Mouse (Mus musculus) heart, adult 2 months (tissue): Measurements from ENCODE around the gene Hist1h4c. TPM values are rescaled to one million over a fixed set of nuclear protein-coding genes. Genes with fewer than 3 reads are reported as not detected.
A peak's percentile ranks its signal among the peaks of the same experiment; 100 is the strongest.
"Not testable (repeated sequence)": the region's sequence is repeated elsewhere in the genome, so short reads cannot be mapped to it uniquely, and the experiment has no call there.

Experiments used
- DNase-seq, 2 experiments: peaks; one replicate each; pipeline ENCODE4 v3.0.0; 2021
- H3K27ac ChIP-seq: fragments of 200-600 bp; 2 replicates; pipeline ENCODE4 v1.8.1; 2022
- H3K27me3 ChIP-seq: fragments of 200-500 bp; 2 replicates; pipeline ENCODE4 v1.6.1; 2012; ENCODE audit warnings: mild to moderate bottlenecking, low read length, inconsistent platforms, mixed read lengths; ENCODE audit not compliant: control insufficient read depth, insufficient read depth
- H3K36me3 ChIP-seq: fragments of 200-500 bp; 2 replicates; pipeline ENCODE4 v1.6.1; 2012; ENCODE audit warnings: low read length, inconsistent platforms; ENCODE audit not compliant: control insufficient read depth, insufficient read depth
- H3K4me1 ChIP-seq: fragments of 200-500 bp; 2 replicates; pipeline ENCODE4 v1.6.1; 2011; ENCODE audit warnings: low read length; ENCODE audit not compliant: control insufficient read depth, insufficient read depth
- H3K4me3 ChIP-seq: fragments of 200-600 bp; 2 replicates; pipeline ENCODE4 v1.8.1; 2022
- H3K79me2 ChIP-seq: fragments of 200-500 bp; replicated peaks from 2 replicates; pipeline ENCODE4 v1.6.1; 2012; ENCODE audit warnings: mild to moderate bottlenecking, inconsistent platforms, low read length, moderate library complexity, mixed read lengths; ENCODE audit not compliant: control insufficient read depth, insufficient read depth
- H3K9ac ChIP-seq: fragments of 200-500 bp; 2 replicates; pipeline ENCODE4 v1.6.1; 2012; ENCODE audit warnings: low read depth, mild to moderate bottlenecking, control low read depth, inconsistent platforms, low read length, mixed read lengths
- CTCF ChIP-seq: fragments of 200-600 bp; IDR thresholded peaks from 2 replicates; pipeline ENCODE4 v1.8.1; 2022; ENCODE audit warnings: antibody characterized with exemption, mild to moderate bottlenecking, moderate library complexity
- EP300 ChIP-seq: fragments of 200-500 bp; IDR thresholded peaks from 2 replicates; pipeline ENCODE4 v1.6.1; 2011; ENCODE audit warnings: low read depth, low read length, control low read depth; ENCODE audit not compliant: insufficient read depth
- POLR2A ChIP-seq: fragments of 200-500 bp; IDR thresholded peaks from 2 replicates; pipeline ENCODE4 v1.6.1; 2011; ENCODE audit warnings: mild to moderate bottlenecking, low read depth, low read length, control low read depth; ENCODE audit not compliant: insufficient read depth
- whole genome bisulfite sequencing: fragments of 180-500 bp; shearing (Covaris S2); methylation state at CpG from one replicate; pipeline ENCODE4 v1.1.7; 2018; 5-methylcytosine and 5-hydroxymethylcytosine counted together
- intact Hi-C: fragments of 180-260 bp; cut with DNase I; formaldehyde crosslinking; loops from one replicate; pipeline ENCODE4 v1.15.1; 2025
- polyA plus RNA-seq: library from polyadenylated mRNA; depleted of rRNA; stranded (reverse); fragments of >200 nt; gene quantifications from 2 replicates; pipeline ENCODE4 v1.2.3, GENCODE M21; 2012
- total RNA-seq, 2 experiments: library from RNA; stranded (reverse); gene quantifications; 2 replicates each; pipeline ENCODE4 v1.2.3; 2021

Hist1h4c gene
- total and polyA plus RNA-seq, 3 experiments = 3.2 to 45.8 (median 42.3) TPM

- 29% methylated on average over 15 of the region's 15 CpGs for WGBS
- peak overlapping the region; percentile 77 for H3K4me3 ChIP-seq
- peaks cover 2% of the 10 kb centered on the region for H3K4me1 ChIP-seq
- intact Hi-C loops = no loop called here
- H3K27ac ChIP-seq = peak overlapping the region; percentile 94
- DNase-seq = no peak
- no peaks in the 10 kb centered on the region for H3K27me3 ChIP-seq
- TF ChIP-seq POLR2A = no peak
- TF ChIP-seq EP300 = no peak
- TF ChIP-seq CTCF = no peak
- peak overlapping the region; percentile 75 for H3K9ac ChIP-seq
- no peaks in the 10 kb centered on the region; the same call in 1 of the 2 replicates for H3K36me3 ChIP-seq
- H3K79me2 ChIP-seq = no peaks in the 10 kb centered on the region
Observed at GRCm38 (mm10) chr13:23709714-23710373, 11.6 kb upstream of the Hist1h4c start.

- Histone ChIP-seq H3K27me3 (no peaks in the 10 kb centered on the region), H3K36me3 (no peaks in the 10 kb centered on the region; the same call in 1 of the 2 replicates), H3K4me1 (peaks cover 2% of the 10 kb centered on the region), H3K27ac (peak overlapping the region; percentile 94; the same call in 1 of the 2 replicates), H3K9ac (no peak overlapping the region), H3K4me3 (no peak overlapping the region), H3K79me2 (no peaks in the 10 kb centered on the region)
- intact Hi-C loops = no loop called here
- no peak for DNase-seq
- no peak for TF ChIP-seq POLR2A
- TF ChIP-seq CTCF = no peak
- TF ChIP-seq EP300 = no peak
- WGBS = 49% methylated on average over 4 of the region's 4 CpGs
Observed at GRCm38 (mm10) chr13:23708654-23709053, 10.4 kb upstream of the Hist1h4c start.

GRCm38 (mm10) chr13:23708041-23708440, 9.8 kb upstream of the Hist1h4c start:
- Histone ChIP-seq H3K79me2 (no peaks in the 10 kb centered on the region), H3K27ac (peak overlapping the region; percentile 24; the same call in 1 of the 2 replicates), H3K4me1 (peaks cover 2% of the 10 kb centered on the region), H3K9ac (no peak overlapping the region), H3K36me3 (no peaks in the 10 kb centered on the region; the same call in 1 of the 2 replicates), H3K4me3 (no peak overlapping the region), H3K27me3 (no peaks in the 10 kb centered on the region)
- TF ChIP-seq POLR2A (no peak), EP300 (no peak), CTCF (no peak)
- 79% methylated on average over 4 of the region's 4 CpGs for WGBS
- intact Hi-C loops = no loop called here
- no peak for DNase-seq

GRCm38 (mm10) chr13:23706771-23707170, 8.5 kb upstream of the Hist1h4c start:
- Histone ChIP-seq H3K27ac (no peak overlapping the region), H3K4me3 (no peak overlapping the region), H3K4me1 (peaks cover 2% of the 10 kb centered on the region), H3K36me3 (no peaks in the 10 kb centered on the region; the same call in 1 of the 2 replicates), H3K27me3 (no peaks in the 10 kb centered on the region), H3K79me2 (no peaks in the 10 kb centered on the region), H3K9ac (no peak overlapping the region)
- DNase-seq = peak in 1 of 2 experiments; percentile 2
- 95% methylated on average over 12 of the region's 12 CpGs for WGBS
- intact Hi-C loops = no loop called here
- no peak for TF ChIP-seq POLR2A
- no peak for TF ChIP-seq EP300
- no peak for TF ChIP-seq CTCF

GRCm38 (mm10) chr13:23705751-23706356, 7.6 kb upstream of the Hist1h4c start:
- Histone ChIP-seq H3K27me3 (no peaks in the 10 kb centered on the region), H3K4me3 (no peak overlapping the region), H3K4me1 (peaks cover 3% of the 10 kb centered on the region), H3K36me3 (no peaks in the 10 kb centered on the region; the same call in 1 of the 2 replicates), H3K9ac (no peak overlapping the region), H3K27ac (no peak overlapping the region), H3K79me2 (no peaks in the 10 kb centered on the region)
- no peak for DNase-seq
- TF ChIP-seq EP300 (no peak), CTCF (no peak), POLR2A (no peak)
- intact Hi-C loops = no loop called here
- WGBS = 88% methylated on average over 7 of the region's 7 CpGs

- H3K27ac ChIP-seq, H3K79me2 ChIP-seq, H3K4me1 ChIP-seq, H3K9ac ChIP-seq, H3K27me3 ChIP-seq, H3K4me3 ChIP-seq, intact Hi-C loops, H3K36me3 ChIP-seq, DNase-seq: not testable (repeated sequence)
- WGBS = 55% methylated on average over 2 of the region's 2 CpGs
Observed at GRCm38 (mm10) chr13:23702801-23703200, 4.5 kb upstream of the Hist1h4c start.
